Mouse (Mus musculus) E14TG2a.4 (cell line): ENCODE data around the gene Tubb4a.

Source experiments
- CTCF ChIP-seq: conservative IDR thresholded peaks from 2 replicates; pipeline ENCODE4 v1.5.1; 2014; ENCODE audit warnings: low read length
- NANOG ChIP-seq: IDR thresholded peaks from 2 replicates; pipeline ENCODE4 v1.6.1; 2014; ENCODE audit warnings: borderline replicate concordance, low read length, mixed read lengths

DNA sequence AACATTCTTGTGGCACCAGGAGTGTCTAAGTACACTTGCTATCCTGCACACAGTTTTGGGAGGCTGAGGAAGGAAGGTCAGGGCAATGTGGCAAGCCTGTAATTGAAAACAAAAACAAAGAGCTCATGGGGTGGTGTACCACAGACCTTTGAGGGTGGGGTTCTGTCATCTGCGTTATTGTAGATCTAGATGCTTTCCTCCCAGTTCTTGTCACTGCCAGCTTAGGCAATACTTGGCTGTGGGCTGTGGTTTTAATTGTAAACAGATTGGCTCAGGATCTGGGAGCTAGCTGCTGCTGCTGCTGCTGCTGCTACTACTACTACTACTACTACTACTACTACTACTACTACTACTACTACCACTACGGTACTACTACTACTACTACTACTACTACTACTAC, 14.7 kb upstream of the Tubb4a start:
- TF ChIP-seq CTCF: no peak
- TF ChIP-seq NANOG: no peak
